Mouse (Mus musculus) thymus, postnatal 14 days (tissue): ENCODE results near the gene 2310034G01Rik.
A peak's percentile ranks its signal among the peaks of the same experiment; 100 is the strongest.

Source experiments
- DNase-seq: peaks from one replicate; pipeline ENCODE4 v3.0.0; 2021

Gene 2310034G01Rik

GRCm38 (mm10) chr19:46327531-46328064 is 22.5 kb downstream of the 2310034G01Rik start:
- DNase-seq = no peak

- peak; percentile 66 for DNase-seq
Measured at GRCm38 (mm10) chr19:46326756-46327305, 23.3 kb downstream of the 2310034G01Rik start, which contains the start of gene Psd. Gene Psd, minus strand, starts transcription at chr19:46327156.

GRCm38 (mm10) chr19:46326019-46326755 is 23.9 kb downstream of the 2310034G01Rik start:
- no peak for DNase-seq

- no peak for DNase-seq
Measured at GRCm38 (mm10) chr19:46324918-46325317, 25.2 kb downstream of the 2310034G01Rik start.

- DNase-seq = no peak
Measured at GRCm38 (mm10) chr19:46324366-46324765, 25.7 kb downstream of the 2310034G01Rik start.

GRCm38 (mm10) chr19:46323716-46324115 is 26.4 kb downstream of the 2310034G01Rik start:
- DNase-seq = no peak

- DNase-seq = no peak
Measured at GRCm38 (mm10) chr19:46322996-46323572, 27.0 kb downstream of the 2310034G01Rik start.

GRCm38 (mm10) chr19:46322144-46322995 is 27.7 kb downstream of the 2310034G01Rik start:
- DNase-seq = no peak

- peak; percentile 83 for DNase-seq
Measured at GRCm38 (mm10) chr19:46321101-46321943, 28.8 kb downstream of the 2310034G01Rik start.

GRCm38 (mm10) chr19:46320076-46320785 is 29.9 kb downstream of the 2310034G01Rik start:
- no peak for DNase-seq

- DNase-seq = no peak
Measured at GRCm38 (mm10) chr19:46318586-46319378, 31.3 kb downstream of the 2310034G01Rik start.

GRCm38 (mm10) chr19:46318031-46318471 is 32.1 kb downstream of the 2310034G01Rik start:
- DNase-seq = no peak

- no peak for DNase-seq
Measured at GRCm38 (mm10) chr19:46317546-46317885, 32.6 kb downstream of the 2310034G01Rik start.

GRCm38 (mm10) chr19:46316846-46317545 is 33.1 kb downstream of the 2310034G01Rik start:
- no peak for DNase-seq

GRCm38 (mm10) chr19:46315752-46316610 is 34.1 kb downstream of the 2310034G01Rik start:
- no peak for DNase-seq

- peak; percentile 2 for DNase-seq
Measured at GRCm38 (mm10) chr19:46314872-46315742, 35.0 kb downstream of the 2310034G01Rik start.

- DNase-seq = no peak
Measured at GRCm38 (mm10) chr19:46314151-46314601, 35.9 kb downstream of the 2310034G01Rik start.

GRCm38 (mm10) chr19:46313591-46313990 is 36.5 kb downstream of the 2310034G01Rik start:
- DNase-seq = peak; percentile 2
